Mouse (Mus musculus): ENCODE data around the gene Hs3st2.

DNA sequence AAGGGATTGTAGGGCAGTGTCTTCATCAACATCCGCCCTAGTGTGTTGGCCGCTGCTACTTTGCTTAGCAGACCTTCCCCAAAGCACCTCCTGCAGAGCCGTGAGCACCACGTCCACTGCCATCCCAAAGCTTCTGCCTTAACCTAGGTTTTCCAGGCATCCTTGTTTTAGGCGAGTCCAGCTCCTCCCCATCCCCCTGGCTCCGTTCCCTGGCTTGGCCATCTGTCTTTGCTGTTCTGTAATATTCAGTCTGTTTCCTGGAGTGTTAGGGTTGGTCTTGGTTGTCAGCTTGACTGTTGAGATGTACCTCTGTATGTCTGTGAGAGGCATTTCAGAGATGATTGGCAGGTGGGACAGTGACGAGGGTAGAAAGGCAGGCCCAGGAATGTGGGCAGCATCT lies 142.7 kb downstream of the Hs3st2 start:
- TF ChIP-seq CTCF (IDR thresholded peaks at IDR 0.05; ENCODE audit: borderline replicate concordance, extremely low read depth, insufficient read depth, insufficient read length) (no peak), POLR2A (IDR thresholded peaks at IDR 0.05; ENCODE audit: borderline replicate concordance, extremely low read depth, insufficient read depth, insufficient read length, poor library complexity, severe bottlenecking) (no peak)

All from brain, embryonic 14.5 days (tissue).